Mouse (Mus musculus): ENCODE results near the gene Ss18l1. TPM values are rescaled to one million over a fixed set of nuclear protein-coding genes. Genes with fewer than 3 reads are reported as not detected.

Gene Ss18l1
- total RNA-seq (2021), result 10 to 100 TPM; 38.8 to 40.5 TPM
- long read RNA-seq, experiment 1, full-length matches to known transcripts, result 68 of 96 reads
- long read RNA-seq, experiment 1, partial matches to known transcripts, result 6 of 96 reads
- long read RNA-seq, experiment 1, other reads (novel, unspliced or antisense), result 22 of 96 reads
- long read RNA-seq, experiment 2, full-length matches to known transcripts, result 62 of 92 reads
- long read RNA-seq, experiment 2, partial matches to known transcripts, result 16 of 92 reads
- long read RNA-seq, experiment 2, other reads (novel, unspliced or antisense), result 14 of 92 reads

DNA sequence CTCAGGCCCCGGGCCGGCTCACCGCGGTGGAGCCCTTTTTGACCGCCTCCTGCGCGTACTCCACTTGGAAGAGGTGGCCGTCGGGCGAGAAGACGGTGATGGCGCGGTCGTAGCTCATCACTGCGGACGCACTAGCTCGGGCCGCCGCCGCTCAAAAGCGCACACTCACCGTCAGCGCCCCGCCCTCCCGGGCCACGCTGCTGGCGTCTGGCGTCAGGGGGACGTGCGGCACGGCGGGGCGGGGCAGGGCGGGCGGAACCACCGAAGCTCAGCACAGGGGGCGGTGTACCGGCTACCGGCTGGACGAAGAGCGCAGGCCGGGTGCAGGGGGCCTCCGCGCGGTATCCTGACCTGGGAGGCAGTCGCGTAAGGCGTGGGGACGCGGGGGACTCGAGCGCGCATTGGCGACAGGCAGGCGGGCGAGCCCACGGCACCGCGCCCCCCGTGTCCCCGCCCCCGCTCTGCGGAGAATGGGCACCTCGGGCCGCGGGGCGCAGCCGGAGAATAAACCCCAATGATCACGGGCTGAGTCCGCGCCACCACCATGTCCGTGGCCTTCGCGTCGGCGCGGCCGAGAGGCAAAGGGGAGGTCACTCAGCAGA lies at the start of gene Ss18l1, which contains the start of gene Psma7:
TSS of gene Ss18l1 (plus strand) at position 254 of the 602 bp plus-strand sequence.
TSS of gene Psma7 (minus strand) at position 178 of the 602 bp plus-strand sequence.
- DNase-seq (ENCODE audit: extremely low spot score in 1 of 2, low spot score in 2 of 2), result peak; percentile 90 to 91
- intact Hi-C loops (cut with DNase I), result loop anchor here (1.0 kb wide), 2 partner anchors 18 to 66 kb away; partner anchors contain the start of genes Lsm14b and Taf4
- TF ChIP-seq CTCF (IDR thresholded peaks at IDR 0.05), result peak; percentile 44
- Histone ChIP-seq H3K4me3 (peak within 1 kb of the TSS; percentile 99), H3K27ac (peak within 1 kb of the TSS; percentile 100)

DNA sequence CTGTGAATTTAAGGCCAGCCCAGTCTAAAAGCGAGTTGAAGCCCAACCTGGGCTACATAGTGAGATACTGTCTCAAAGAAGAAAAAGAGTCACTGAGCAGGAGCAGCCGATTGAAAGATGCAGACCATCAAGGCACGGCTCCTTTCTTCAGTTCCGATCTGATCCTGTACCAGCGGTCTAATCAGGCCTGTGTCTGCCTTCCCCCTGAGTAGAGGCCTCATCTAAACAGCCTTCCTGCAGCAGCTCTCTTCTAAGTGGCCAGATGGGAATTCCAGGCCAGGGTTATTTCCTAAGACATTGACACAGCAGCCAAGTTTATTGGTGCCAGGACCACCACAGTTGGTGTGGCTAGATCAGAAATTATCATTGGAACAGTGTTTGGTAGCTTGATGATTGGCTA lies 49.2 kb upstream of the Ss18l1 start:
- intact Hi-C loops (cut with DNase I), result no loop called here
- no peak for DNase-seq (ENCODE audit: extremely low spot score in 1 of 2, low spot score in 2 of 2)
- H3K27ac ChIP-seq, result no peak overlapping the region
- no peak overlapping the region for H3K4me3 ChIP-seq
- no peak for TF ChIP-seq CTCF (IDR thresholded peaks at IDR 0.05)

DNA sequence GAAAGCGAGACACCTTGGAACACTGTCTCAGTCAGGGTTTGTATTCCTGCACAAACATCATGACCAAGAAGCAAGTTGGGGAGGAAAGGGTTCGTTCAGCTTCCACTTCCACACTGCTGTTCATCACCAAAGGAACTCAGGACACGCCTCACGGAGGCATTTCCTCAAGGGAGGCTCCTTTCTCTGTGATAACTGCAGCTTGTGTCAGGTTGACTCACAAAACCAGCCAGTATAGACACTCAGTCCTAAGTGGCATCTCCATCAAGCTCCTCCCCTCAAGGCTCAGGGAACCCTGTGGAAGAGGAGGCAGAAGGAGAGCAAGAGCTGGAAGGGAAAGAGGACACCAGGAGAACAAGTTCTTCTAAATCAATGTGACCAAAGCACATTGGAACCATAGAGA lies 43.9 kb upstream of the Ss18l1 start:
- Histone ChIP-seq H3K27ac (no peak overlapping the region), H3K4me3 (no peak overlapping the region)
- no peak for DNase-seq (ENCODE audit: extremely low spot score in 1 of 2, low spot score in 2 of 2)
- TF ChIP-seq CTCF (IDR thresholded peaks at IDR 0.05), result no peak
- intact Hi-C loops (cut with DNase I), result no loop called here

DNA sequence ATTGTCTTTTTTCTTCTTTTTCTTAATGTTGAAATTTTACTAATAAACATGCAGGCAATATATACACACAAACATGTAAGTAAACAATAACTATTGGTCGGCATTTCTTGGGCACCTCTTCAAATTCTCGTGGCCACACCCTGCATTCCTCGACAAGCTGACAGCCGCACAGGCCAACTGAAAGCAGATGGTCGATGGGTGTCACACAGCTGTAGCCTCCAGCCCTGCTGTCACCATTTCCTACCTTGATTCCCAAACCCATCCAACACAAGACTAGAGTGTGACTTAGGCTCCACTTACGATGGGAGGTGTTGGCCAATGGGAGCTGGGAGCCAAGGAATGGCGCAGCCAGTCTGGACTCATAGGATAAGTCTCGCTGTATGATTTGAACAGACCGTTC lies 40.7 kb upstream of the Ss18l1 start:
- Histone ChIP-seq H3K27ac (no peak overlapping the region), H3K4me3 (no peak overlapping the region)
- intact Hi-C loops (cut with DNase I), result no loop called here
- no peak for DNase-seq (ENCODE audit: extremely low spot score in 1 of 2, low spot score in 2 of 2)
- TF ChIP-seq CTCF (IDR thresholded peaks at IDR 0.05), result no peak

DNA sequence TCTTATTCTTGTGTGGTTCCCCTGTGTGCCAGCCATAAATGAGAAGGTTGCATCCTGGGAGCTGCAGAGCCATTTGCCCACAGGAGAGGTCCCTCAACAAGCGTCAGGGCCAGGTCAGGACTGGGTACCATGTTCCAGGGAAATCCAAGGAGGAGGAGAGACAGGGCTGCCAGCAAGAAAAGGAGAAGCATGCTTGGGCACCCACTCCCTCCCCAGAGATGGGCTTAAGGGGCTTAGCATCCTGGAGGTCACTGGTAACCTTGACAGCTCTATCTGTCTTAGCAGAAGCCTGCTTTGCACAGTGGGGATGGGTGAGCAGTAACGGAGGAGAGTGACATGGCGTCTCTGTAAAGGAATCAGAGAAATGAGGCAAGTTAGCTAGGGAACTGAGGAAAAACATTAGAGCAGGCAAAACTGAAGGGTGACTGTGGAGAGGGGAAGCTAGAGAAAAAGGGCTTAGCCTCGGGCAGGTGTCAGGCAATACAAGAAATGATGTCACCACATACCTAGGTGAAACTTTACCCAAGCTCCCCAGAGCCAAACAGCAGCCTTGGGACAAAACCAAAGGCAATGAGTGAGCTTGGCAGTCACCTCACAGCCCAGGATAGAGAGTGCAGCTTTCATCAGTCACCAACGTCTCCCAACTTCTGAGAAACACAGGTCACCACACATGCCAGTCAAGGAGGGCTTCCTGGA lies 36.5 kb upstream of the Ss18l1 start:
- Histone ChIP-seq H3K4me3 (no peak overlapping the region), H3K27ac (no peak overlapping the region)
- no peak for TF ChIP-seq CTCF (IDR thresholded peaks at IDR 0.05)
- intact Hi-C loops (cut with DNase I), result no loop called here
- no peak for DNase-seq (ENCODE audit: extremely low spot score in 1 of 2, low spot score in 2 of 2)

DNA sequence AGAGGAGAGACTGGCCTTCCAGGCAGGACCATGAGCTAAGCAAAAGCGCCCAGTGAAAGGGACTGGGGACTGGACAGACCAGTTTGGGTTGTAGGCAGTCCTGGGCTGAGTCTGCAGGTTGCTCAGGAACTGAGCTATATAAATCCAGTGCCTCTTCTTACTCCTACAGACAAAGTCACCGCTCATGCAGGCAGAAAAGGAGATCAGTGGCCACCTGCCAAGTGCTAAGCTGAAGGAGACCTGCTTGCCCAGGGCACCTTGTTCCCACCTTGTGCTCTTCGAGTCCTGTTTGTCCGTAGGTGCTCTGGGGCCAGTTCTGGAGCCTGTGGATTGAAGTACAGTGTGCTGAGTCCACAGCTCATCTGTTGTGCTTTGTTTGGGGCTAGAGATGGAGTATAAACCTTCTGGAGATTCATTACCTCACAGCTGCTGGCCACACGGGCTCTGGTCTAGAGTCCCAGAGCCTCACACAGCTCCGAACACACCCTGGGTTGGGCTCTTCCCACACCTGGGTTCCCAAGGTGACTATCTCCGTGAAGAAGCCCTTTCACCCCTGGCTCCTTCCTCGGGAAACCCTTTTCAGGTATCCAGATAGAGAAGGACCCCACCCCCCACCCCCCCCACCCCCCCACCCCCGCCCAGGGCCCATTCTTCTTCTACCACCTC lies 35.8 kb upstream of the Ss18l1 start:
- no peak for DNase-seq (ENCODE audit: extremely low spot score in 1 of 2, low spot score in 2 of 2)
- no peak for TF ChIP-seq CTCF (IDR thresholded peaks at IDR 0.05)
- no peak overlapping the region for H3K4me3 ChIP-seq
- H3K27ac ChIP-seq, result no peak overlapping the region
- intact Hi-C loops (cut with DNase I), result no loop called here

DNA sequence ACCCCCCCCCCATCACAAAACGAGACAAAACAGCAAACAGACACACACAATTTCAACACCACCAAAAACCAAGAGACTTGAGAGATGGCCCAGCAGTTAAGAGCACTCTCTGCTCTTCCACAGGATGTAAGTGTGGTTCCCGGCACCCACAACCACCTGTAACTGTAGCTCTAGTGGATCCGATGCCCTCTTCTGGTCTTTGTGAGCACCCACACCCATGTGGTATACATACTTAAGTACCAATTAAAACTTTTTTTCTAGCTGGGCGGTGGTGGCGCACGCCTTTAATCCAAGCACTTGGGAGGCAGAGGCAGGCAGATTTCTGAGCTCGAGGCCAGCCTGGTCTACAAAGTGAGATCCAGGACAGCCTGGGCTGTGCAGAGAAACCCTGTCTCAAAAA lies 31.6 kb upstream of the Ss18l1 start:
- Histone ChIP-seq H3K4me3 (no peak overlapping the region), H3K27ac (no peak overlapping the region)
- intact Hi-C loops (cut with DNase I), result no loop called here
- no peak for DNase-seq (ENCODE audit: extremely low spot score in 1 of 2, low spot score in 2 of 2)
- no peak for TF ChIP-seq CTCF (IDR thresholded peaks at IDR 0.05)

DNA sequence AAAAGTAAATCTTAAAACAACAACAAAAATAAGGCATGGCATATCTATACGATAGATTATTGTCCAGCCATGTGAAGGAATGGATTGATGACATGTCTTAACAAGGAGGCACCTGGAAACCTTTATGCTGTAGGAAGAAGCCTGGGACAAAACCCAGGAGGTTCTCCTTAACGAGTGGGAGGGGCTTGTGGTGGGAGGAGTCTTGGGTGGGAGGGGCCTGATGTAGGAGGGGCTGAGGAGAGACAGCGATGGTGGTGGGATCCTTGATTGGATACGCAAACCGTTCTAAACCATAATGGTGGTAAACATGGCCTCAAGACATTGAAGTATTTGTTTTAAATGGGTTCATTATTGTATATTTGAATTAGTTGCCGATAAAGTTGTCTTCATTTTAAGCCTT lies 30.9 kb upstream of the Ss18l1 start:
- Histone ChIP-seq H3K27ac (no peak overlapping the region), H3K4me3 (no peak overlapping the region)
- no peak for TF ChIP-seq CTCF (IDR thresholded peaks at IDR 0.05)
- intact Hi-C loops (cut with DNase I), result no loop called here
- no peak for DNase-seq (ENCODE audit: extremely low spot score in 1 of 2, low spot score in 2 of 2)

DNA sequence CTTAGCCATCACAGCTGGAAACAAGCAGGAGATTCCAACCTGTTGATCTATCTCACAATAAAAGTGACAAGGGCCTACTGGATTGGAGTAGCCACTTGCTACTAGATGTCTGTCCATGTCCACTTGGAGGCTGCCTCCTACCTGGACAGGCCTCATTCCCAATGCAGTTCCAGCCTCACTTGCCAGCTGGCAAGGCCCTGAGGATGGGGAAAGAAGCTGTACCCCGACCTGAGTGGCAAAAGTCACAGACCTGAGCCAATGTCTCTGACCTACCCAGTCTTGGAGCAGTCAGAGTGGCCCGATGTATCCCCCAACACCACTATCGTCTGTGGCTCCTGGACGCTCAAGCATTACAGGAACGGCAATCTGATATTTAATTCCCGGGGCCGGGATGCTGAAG lies 28.6 kb upstream of the Ss18l1 start:
- no peak overlapping the region for H3K27ac ChIP-seq
- no peak for DNase-seq (ENCODE audit: extremely low spot score in 1 of 2, low spot score in 2 of 2)
- TF ChIP-seq CTCF (IDR thresholded peaks at IDR 0.05), result no peak
- no peak overlapping the region for H3K4me3 ChIP-seq
- intact Hi-C loops (cut with DNase I), result no loop called here

DNA sequence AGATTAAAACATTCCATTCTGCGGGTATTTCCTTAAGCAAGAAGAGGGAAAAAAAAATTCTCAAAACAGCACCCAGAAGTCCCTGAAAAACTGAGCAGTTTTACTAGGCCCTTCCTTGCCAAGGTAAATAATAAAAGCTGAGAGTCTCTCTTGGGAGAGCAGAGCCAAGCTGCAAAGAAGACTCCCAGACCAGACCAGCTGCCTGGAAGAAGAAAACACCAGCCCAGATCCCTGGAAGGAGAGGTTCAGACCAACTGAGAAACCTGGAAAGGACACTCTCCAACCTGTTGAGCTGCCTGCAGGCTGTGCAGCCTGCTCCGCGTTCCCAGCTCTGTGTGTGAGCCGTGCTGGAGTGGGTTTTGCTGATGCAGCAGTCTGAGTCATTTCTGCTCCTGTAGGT lies 24.7 kb upstream of the Ss18l1 start:
- H3K4me3 ChIP-seq, result no peak overlapping the region
- H3K27ac ChIP-seq, result no peak overlapping the region
- DNase-seq (ENCODE audit: extremely low spot score in 1 of 2, low spot score in 2 of 2), result no peak
- intact Hi-C loops (cut with DNase I), result no loop called here
- no peak for TF ChIP-seq CTCF (IDR thresholded peaks at IDR 0.05)

DNA sequence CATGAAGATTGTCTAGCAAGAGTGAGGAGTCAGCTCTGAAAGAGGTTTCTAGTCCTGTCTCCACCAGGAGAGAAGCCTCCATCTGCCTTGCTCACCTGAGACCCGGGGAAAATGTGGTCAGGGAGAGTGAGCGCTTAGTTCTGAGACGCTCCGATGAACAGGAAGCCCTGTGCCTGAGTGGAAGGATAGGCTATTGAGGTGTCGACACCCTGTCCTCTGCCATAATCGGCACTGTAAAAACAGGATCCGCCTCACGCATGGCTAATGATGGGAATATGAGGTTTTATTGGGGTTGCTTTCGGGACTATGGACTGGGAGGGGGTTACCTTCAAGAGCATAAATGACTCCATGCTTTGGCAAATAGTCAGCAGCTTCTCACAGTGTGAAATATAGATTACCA lies 23.7 kb upstream of the Ss18l1 start:
- DNase-seq (ENCODE audit: extremely low spot score in 1 of 2, low spot score in 2 of 2), result no peak
- intact Hi-C loops (cut with DNase I), result no loop called here
- Histone ChIP-seq H3K27ac (no peak overlapping the region), H3K4me3 (no peak overlapping the region)
- no peak for TF ChIP-seq CTCF (IDR thresholded peaks at IDR 0.05)

Measured in left cerebral cortex, adult 2 months (tissue).